Mouse (Mus musculus): ENCODE measurements at regions not wholly inside any gene's neighbourhood (a gene's known extent, or its start where the extent isn't known, plus 50 kb on each side); places are given as distances from the start of the nearest gene placed in this dataset.
"Not testable (repeated sequence)": the region's sequence is repeated elsewhere in the genome, so short reads cannot be mapped to it uniquely, and the experiment has no call there.

DNA sequence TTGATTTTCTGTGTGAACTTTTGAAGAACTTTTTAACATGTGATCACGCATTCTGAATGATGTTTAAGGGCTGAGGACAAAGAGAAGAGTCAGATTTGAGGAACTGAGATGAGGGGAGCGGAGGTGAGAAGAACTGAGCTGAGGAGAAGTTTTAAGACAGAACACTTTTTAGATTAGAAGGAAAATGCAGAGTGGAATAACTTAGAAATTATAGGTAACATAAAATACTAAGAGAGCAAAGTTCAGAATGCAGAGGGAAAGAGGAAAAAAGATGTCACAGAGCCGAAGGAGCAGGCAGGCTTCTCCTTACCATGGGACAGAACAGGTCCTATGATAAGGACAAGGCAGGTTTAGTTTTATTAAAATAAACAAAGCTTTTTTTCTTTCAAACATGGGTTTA lies 73.7 kb upstream of the Cwc22 start:
- no peak for TF ChIP-seq TAL1 (conservative IDR thresholded peaks at IDR 0.05; ENCODE audit: low read depth, low read length)
- no peak for TF ChIP-seq CTCF (IDR thresholded peaks at IDR 0.05; ENCODE audit: low read depth, low read length)
- no peak for TF ChIP-seq GATA2 (IDR thresholded peaks at IDR 0.05; ENCODE audit: borderline replicate concordance, low read depth, low read length)
- no peak for TF ChIP-seq POLR2AphosphoS5 (IDR thresholded peaks at IDR 0.05; ENCODE audit: insufficient replicate concordance, low read depth, low read length)
- H3K36me3 ChIP-seq (replicated peaks): no peaks in the 10 kb centered on the region
- H3K9me3 ChIP-seq (replicated peaks): no peaks in the 10 kb centered on the region
- no peak overlapping the region for H3K4me3 ChIP-seq (ENCODE audit: low read depth, low read length)
- DNase-seq (ENCODE audit: low spot score) (no peak), ATAC-seq (ENCODE audit: extremely low read depth, insufficient number of reproducible peaks, low FRiP score, poor library complexity, severe bottlenecking) (no peak)
- no peaks in the 10 kb centered on the region for H3K27me3 ChIP-seq (ENCODE audit: insufficient read depth, low read length)
- no peaks in the 10 kb centered on the region for H3K4me1 ChIP-seq (ENCODE audit: insufficient read depth, low read depth, low read length)

DNA sequence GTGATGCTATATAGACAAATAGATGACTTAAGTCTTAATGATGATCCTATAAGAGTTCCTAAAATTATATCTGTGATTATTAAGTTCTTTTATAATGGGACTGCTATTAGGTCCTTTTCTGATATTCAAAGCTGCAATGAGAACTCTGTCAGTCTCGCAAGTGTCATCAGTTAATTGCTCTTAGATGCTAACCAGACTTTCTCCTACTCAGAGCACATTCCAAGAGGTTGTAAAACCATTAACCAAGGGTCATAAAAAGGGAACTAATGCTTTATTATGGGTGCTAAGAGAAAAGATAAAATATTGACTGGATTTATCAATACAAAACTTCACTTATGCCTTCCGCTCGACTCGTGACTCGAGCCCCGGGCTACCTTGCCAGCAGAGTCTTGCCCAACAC lies 66.3 kb upstream of the Cwc22 start:
- ATAC-seq (ENCODE audit: extremely low read depth, insufficient number of reproducible peaks, low FRiP score, poor library complexity, severe bottlenecking); H3K9me3 ChIP-seq (replicated peaks); H3K4me1 ChIP-seq (ENCODE audit: insufficient read depth, low read depth, low read length); H3K36me3 ChIP-seq (replicated peaks); H3K27me3 ChIP-seq (ENCODE audit: insufficient read depth, low read length); H3K4me3 ChIP-seq (ENCODE audit: low read depth, low read length); DNase-seq (ENCODE audit: low spot score): not testable (repeated sequence)

DNA sequence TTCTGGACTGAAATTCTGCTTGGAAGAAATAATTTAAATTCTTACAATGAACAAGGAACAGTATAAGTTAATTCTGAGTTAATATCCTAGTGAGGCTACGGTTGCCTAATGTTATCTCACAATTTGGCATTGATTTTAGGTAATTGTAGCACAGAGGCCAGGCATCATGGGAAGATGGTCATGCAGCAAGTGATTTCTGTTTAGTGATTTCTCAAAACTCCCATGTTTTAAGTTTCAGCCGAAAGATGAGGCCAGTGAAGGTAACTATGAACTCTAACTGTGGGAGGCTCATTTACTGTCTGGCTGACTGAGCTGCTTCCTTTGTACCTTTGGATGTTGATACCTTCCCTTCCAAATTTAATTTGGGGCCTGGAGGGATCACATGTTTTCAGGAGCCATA lies 65.6 kb upstream of the Cwc22 start:
- H3K9me3 ChIP-seq (replicated peaks): no peaks in the 10 kb centered on the region
- ATAC-seq (ENCODE audit: extremely low read depth, insufficient number of reproducible peaks, low FRiP score, poor library complexity, severe bottlenecking): no peak

DNA sequence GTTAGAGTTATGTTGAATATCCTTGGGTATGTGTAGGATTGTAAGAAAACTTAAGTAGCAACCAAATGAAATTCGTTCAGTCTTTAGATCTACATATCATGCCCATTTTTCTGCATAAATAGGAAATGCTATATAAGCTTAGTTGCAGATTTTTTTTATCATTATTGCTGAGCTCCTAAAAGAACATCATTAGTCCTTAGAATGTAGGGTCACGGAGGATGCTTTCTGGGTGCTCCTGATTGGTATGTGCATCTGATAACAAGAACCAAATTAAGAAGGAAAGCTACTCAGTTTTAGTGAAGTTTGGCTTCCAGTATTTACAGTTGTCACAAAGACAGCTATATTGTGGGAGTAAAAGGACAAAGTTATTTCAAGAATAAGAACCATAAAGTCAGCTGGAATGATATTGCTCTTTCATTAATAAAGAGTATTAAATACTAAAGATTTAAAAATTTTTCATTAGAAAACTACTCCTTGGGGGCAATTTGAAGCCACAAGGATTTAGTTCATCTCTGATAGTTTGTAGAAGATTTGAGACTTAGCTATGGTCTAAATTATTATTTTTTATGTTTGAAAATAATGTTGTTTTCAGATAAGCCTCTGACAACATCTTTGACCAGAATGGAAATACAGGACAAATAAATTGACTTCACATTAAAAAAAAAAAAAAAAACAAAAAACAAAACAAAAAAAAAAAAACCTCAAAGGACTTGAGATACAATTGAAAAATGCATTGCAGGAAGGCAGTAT lies 65.1 kb upstream of the Cwc22 start:
- no peaks in the 10 kb centered on the region for H3K36me3 ChIP-seq (replicated peaks)
- no peak for DNase-seq (ENCODE audit: low spot score)
- TF ChIP-seq POLR2AphosphoS5 (IDR thresholded peaks at IDR 0.05; ENCODE audit: insufficient replicate concordance, low read depth, low read length) (no peak), CTCF (IDR thresholded peaks at IDR 0.05; ENCODE audit: low read depth, low read length) (no peak), TAL1 (conservative IDR thresholded peaks at IDR 0.05; ENCODE audit: low read depth, low read length) (no peak), GATA2 (IDR thresholded peaks at IDR 0.05; ENCODE audit: borderline replicate concordance, low read depth, low read length) (no peak)
- no peak overlapping the region for H3K4me3 ChIP-seq (ENCODE audit: low read depth, low read length)
- no peaks in the 10 kb centered on the region for H3K9me3 ChIP-seq (replicated peaks)
- H3K4me1 ChIP-seq (ENCODE audit: insufficient read depth, low read depth, low read length): no peaks in the 10 kb centered on the region
- H3K27me3 ChIP-seq (ENCODE audit: insufficient read depth, low read length): no peaks in the 10 kb centered on the region
- ATAC-seq (ENCODE audit: extremely low read depth, insufficient number of reproducible peaks, low FRiP score, poor library complexity, severe bottlenecking): no peak

More for the DNA sequence above, 65.6 kb upstream of the Cwc22 start:
- no peak for DNase-seq (ENCODE audit: low spot score)
- H3K27me3 ChIP-seq (ENCODE audit: insufficient read depth, low read length): no peaks in the 10 kb centered on the region
- H3K4me3 ChIP-seq (ENCODE audit: low read depth, low read length): no peak overlapping the region
- no peaks in the 10 kb centered on the region for H3K36me3 ChIP-seq (replicated peaks)
- H3K4me1 ChIP-seq (ENCODE audit: insufficient read depth, low read depth, low read length): no peaks in the 10 kb centered on the region
- TF ChIP-seq TAL1 (conservative IDR thresholded peaks at IDR 0.05; ENCODE audit: low read depth, low read length) (no peak), CTCF (IDR thresholded peaks at IDR 0.05; ENCODE audit: low read depth, low read length) (no peak), GATA1 (IDR thresholded peaks at IDR 0.05; ENCODE audit: borderline replicate concordance, low read length) (no peak), POLR2AphosphoS5 (IDR thresholded peaks at IDR 0.05; ENCODE audit: insufficient replicate concordance, low read depth, low read length) (no peak), GATA2 (IDR thresholded peaks at IDR 0.05; ENCODE audit: borderline replicate concordance, low read depth, low read length) (no peak)

DNA sequence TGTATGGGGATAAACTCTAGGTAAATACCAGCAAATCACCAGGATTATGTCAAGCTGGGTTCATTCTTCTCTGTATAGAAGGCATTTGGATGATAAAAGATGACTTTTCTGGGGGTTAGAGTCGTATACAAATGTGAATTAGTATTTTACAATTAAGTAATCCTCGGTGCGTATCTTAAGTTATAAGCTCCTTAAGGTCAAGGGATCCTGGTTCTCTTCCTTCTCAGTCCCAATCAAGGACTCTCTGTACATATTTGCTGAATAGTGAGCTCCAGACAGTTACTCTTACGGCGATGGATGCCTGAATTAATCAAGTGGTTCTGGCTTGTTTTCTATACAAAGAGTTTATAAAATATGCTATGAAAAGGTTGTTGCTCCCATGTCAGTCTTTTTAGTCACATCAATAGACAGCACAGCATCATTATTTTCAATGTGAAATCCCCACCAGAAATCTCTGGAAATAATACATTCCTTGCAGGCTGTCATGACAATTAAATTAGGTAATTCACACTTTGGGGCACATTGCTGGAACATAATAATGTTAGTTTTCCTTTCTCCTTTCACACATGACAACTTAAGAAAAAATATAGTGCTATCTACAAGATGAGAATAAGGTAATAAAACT lies 64.0 kb upstream of the Cwc22 start:
- Histone ChIP-seq H3K36me3 (replicated peaks) (no peaks in the 10 kb centered on the region), H3K9me3 (replicated peaks) (no peaks in the 10 kb centered on the region), H3K4me1 (ENCODE audit: insufficient read depth, low read depth, low read length) (no peaks in the 10 kb centered on the region), H3K4me3 (ENCODE audit: low read depth, low read length) (no peak overlapping the region), H3K27me3 (ENCODE audit: insufficient read depth, low read length) (no peaks in the 10 kb centered on the region)
- DNase-seq (ENCODE audit: low spot score): no peak
- TF ChIP-seq POLR2AphosphoS5 (IDR thresholded peaks at IDR 0.05; ENCODE audit: insufficient replicate concordance, low read depth, low read length): no peak
- TF ChIP-seq CTCF (IDR thresholded peaks at IDR 0.05; ENCODE audit: low read depth, low read length): no peak
- no peak for TF ChIP-seq TAL1 (conservative IDR thresholded peaks at IDR 0.05; ENCODE audit: low read depth, low read length)
- TF ChIP-seq GATA2 (IDR thresholded peaks at IDR 0.05; ENCODE audit: borderline replicate concordance, low read depth, low read length): no peak
- TF ChIP-seq GATA1 (IDR thresholded peaks at IDR 0.05; ENCODE audit: borderline replicate concordance, low read length): no peak
- no peak for ATAC-seq (ENCODE audit: extremely low read depth, insufficient number of reproducible peaks, low FRiP score, poor library complexity, severe bottlenecking)

DNA sequence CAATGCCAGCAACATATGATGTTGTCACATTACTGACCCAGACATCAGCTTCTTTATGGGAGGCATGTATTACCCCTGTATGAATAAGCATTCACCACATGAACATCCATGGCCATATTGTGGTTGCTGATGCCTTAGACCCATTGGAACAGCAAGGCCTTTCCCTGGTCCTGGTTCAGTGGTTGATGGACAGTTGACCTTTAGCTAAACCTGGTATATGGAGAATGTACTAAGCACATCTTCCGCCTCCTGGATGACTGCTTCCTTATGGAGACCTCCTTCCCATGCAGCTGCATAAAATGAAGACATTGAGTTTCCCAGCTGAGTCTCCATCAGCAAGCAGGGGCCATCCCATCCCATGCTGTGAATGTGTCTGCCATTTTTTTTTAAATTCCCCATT lies 61.9 kb upstream of the Cwc22 start:
- TF ChIP-seq CTCF (IDR thresholded peaks at IDR 0.05; ENCODE audit: low read depth, low read length) (no peak), GATA1 (IDR thresholded peaks at IDR 0.05; ENCODE audit: borderline replicate concordance, low read length) (no peak), GATA2 (IDR thresholded peaks at IDR 0.05; ENCODE audit: borderline replicate concordance, low read depth, low read length) (no peak)
- Histone ChIP-seq H3K36me3 (replicated peaks) (no peaks in the 10 kb centered on the region), H3K9me3 (replicated peaks) (no peaks in the 10 kb centered on the region), H3K4me1 (ENCODE audit: insufficient read depth, low read depth, low read length) (no peaks in the 10 kb centered on the region), H3K27me3 (ENCODE audit: insufficient read depth, low read length) (no peaks in the 10 kb centered on the region), H3K4me3 (ENCODE audit: low read depth, low read length) (no peak overlapping the region)
- no peak for DNase-seq (ENCODE audit: low spot score)
- no peak for ATAC-seq (ENCODE audit: extremely low read depth, insufficient number of reproducible peaks, low FRiP score, poor library complexity, severe bottlenecking)

Data from G1E (cell line).